Mouse (Mus musculus) frontal cortex, adult (tissue): ENCODE measurements around the gene Cemip2.

Experiments
- ATAC-seq: cut with Nextera tagmentation; 2 replicates; pipeline ENCODE4 v1.9.2; 2017; ENCODE audit warnings: mild to moderate bottlenecking, moderate library complexity, mixed read lengths; ENCODE audit not compliant: low TSS enrichment

Gene Cemip2

GRCm38 (mm10) chr19:21778147-21778917 lies at the start of gene Cemip2:
TSS of gene Cemip2 (plus strand) at chr19:21778342.
- ATAC-seq = peak; percentile 86

GRCm38 (mm10) chr19:21728342-21728741 lies 49.8 kb upstream of the Cemip2 start:
- ATAC-seq = no peak

GRCm38 (mm10) chr19:21731887-21732286 lies 46.3 kb upstream of the Cemip2 start:
- ATAC-seq = no peak

GRCm38 (mm10) chr19:21733176-21733575 lies 45.0 kb upstream of the Cemip2 start:
- ATAC-seq = no peak

- peak; percentile 48 for ATAC-seq
These were observed 44.0 kb upstream of the Cemip2 start for GRCm38 (mm10) chr19:21734112-21734511.

GRCm38 (mm10) chr19:21737446-21737845 lies 40.7 kb upstream of the Cemip2 start:
- ATAC-seq = no peak

- ATAC-seq = peak; percentile 89
These were observed 40.1 kb upstream of the Cemip2 start for GRCm38 (mm10) chr19:21737881-21738590.

GRCm38 (mm10) chr19:21738591-21739280 lies 39.4 kb upstream of the Cemip2 start:
- ATAC-seq = peak; percentile 80

GRCm38 (mm10) chr19:21742138-21742537 lies 36.0 kb upstream of the Cemip2 start:
- ATAC-seq = peak; percentile 25; the same call in 1 of the 2 replicates

- no peak for ATAC-seq
These were observed 32.6 kb upstream of the Cemip2 start for GRCm38 (mm10) chr19:21745586-21745985.

GRCm38 (mm10) chr19:21747356-21747755 lies 30.8 kb upstream of the Cemip2 start:
- peak; percentile 95 for ATAC-seq

GRCm38 (mm10) chr19:21750154-21750553 lies 28.0 kb upstream of the Cemip2 start:
- ATAC-seq = no peak

- ATAC-seq = no peak
These were observed 16.5 kb upstream of the Cemip2 start for GRCm38 (mm10) chr19:21761676-21762075.

- ATAC-seq = no peak
These were observed 14.1 kb upstream of the Cemip2 start for GRCm38 (mm10) chr19:21764013-21764412.

GRCm38 (mm10) chr19:21764738-21765137 lies 13.4 kb upstream of the Cemip2 start:
- peak; percentile 99 for ATAC-seq

GRCm38 (mm10) chr19:21767500-21768045 lies 10.6 kb upstream of the Cemip2 start:
- no peak for ATAC-seq

- ATAC-seq = no peak
These were observed 8.3 kb upstream of the Cemip2 start for GRCm38 (mm10) chr19:21769796-21770195.

- no peak for ATAC-seq
These were observed 6.6 kb upstream of the Cemip2 start for GRCm38 (mm10) chr19:21771586-21771985.

GRCm38 (mm10) chr19:21773621-21774020 lies 4.5 kb upstream of the Cemip2 start:
- no peak for ATAC-seq

- ATAC-seq = peak; percentile 7; the same call in 1 of the 2 replicates
These were observed 2.5 kb upstream of the Cemip2 start for GRCm38 (mm10) chr19:21775629-21776028.

- peak; percentile 17 for ATAC-seq
These were observed 1.5 kb upstream of the Cemip2 start for GRCm38 (mm10) chr19:21776671-21777070.

- ATAC-seq = no peak
These were observed 891 bp upstream of the Cemip2 start for GRCm38 (mm10) chr19:21777171-21777731.
